Mouse (Mus musculus) neural tube, embryonic 12.5 days (tissue): ENCODE measurements at regions not wholly inside any gene's neighbourhood (a gene's known extent, or its start where the extent isn't known, plus 50 kb on each side); places are given as distances from the start of the nearest gene placed in this dataset.

Experiments
- ATAC-seq: fragments of 200-750 bp; cut with Nextera tagmentation; 2 replicates; pipeline ENCODE4 v1.8.0; 2017; ENCODE audit warnings: low read depth, mild to moderate bottlenecking, moderate TSS enrichment, moderate library complexity; ENCODE audit not compliant: low FRiP score
- H3K27ac ChIP-seq: fragments of 300-500 bp; sonication (generic); 2 replicates; pipeline ENCODE4 v1.5.1; 2016
- H3K27me3 ChIP-seq: fragments of 300-500 bp; sonication (generic); replicated peaks from 2 replicates; pipeline ENCODE4 v1.6.1; 2016; ENCODE audit warnings: mild to moderate bottlenecking
- H3K36me3 ChIP-seq: fragments of 300-500 bp; sonication (generic); 2 replicates; pipeline ENCODE4 v1.6.1; 2016; ENCODE audit warnings: mild to moderate bottlenecking
- H3K4me1 ChIP-seq: fragments of 300-500 bp; sonication (generic); 2 replicates; pipeline ENCODE4 v1.6.1; 2016
- H3K4me2 ChIP-seq: fragments of 300-500 bp; sonication (generic); replicated peaks from 2 replicates; pipeline ENCODE4 v1.6.1; 2016; ENCODE audit warnings: mild to moderate bottlenecking
- H3K4me3 ChIP-seq: fragments of 300-500 bp; sonication (generic); 2 replicates; pipeline ENCODE4 v1.5.1; 2016
- H3K9ac ChIP-seq: fragments of 300-500 bp; sonication (generic); 2 replicates; pipeline ENCODE4 v1.6.1; 2016; ENCODE audit warnings: mild to moderate bottlenecking
- H3K9me3 ChIP-seq: fragments of 300-500 bp; sonication (generic); 2 replicates; pipeline ENCODE4 v1.6.1; 2016; ENCODE audit warnings: mild to moderate bottlenecking
- WGBS: fragments of 180-500 bp; shearing (Covaris S2); methylation state at CpG from one replicate; pipeline ENCODE4 v1.1.7; 2016; 5-methylcytosine and 5-hydroxymethylcytosine counted together

GRCm38 (mm10) chr10:99959279-99959678 lies 56.2 kb upstream of the Kitl start:
- Histone ChIP-seq H3K27ac (no peak overlapping the region), H3K27me3 (no peaks in the 10 kb centered on the region), H3K36me3 (no peaks in the 10 kb centered on the region), H3K4me2 (no peak overlapping the region), H3K4me1 (no peaks in the 10 kb centered on the region), H3K4me3 (no peak overlapping the region), H3K9ac (no peak overlapping the region), H3K9me3 (no peaks in the 10 kb centered on the region)
- ATAC-seq, result no peak
- 86% methylated on average over 3 of the region's 3 CpGs for WGBS

- WGBS, result 79% methylated on average over 7 of the region's 7 CpGs
- Histone ChIP-seq H3K4me3 (no peak overlapping the region), H3K27ac (no peak overlapping the region), H3K4me2 (no peak overlapping the region), H3K4me1 (no peaks in the 10 kb centered on the region), H3K9me3 (no peaks in the 10 kb centered on the region), H3K27me3 (0 out of 2 replicates have a peak, but pooled peaks cover 7% of the 10 kb centered on the region), H3K9ac (no peak overlapping the region), H3K36me3 (no peaks in the 10 kb centered on the region)
- no peak for ATAC-seq
Observed at GRCm38 (mm10) chr10:99952486-99952885, 62.9 kb upstream of the Kitl start.

GRCm38 (mm10) chr10:99951718-99952117 lies 63.7 kb upstream of the Kitl start:
- Histone ChIP-seq H3K27me3 (0 out of 2 replicates have a peak, but pooled peaks cover 7% of the 10 kb centered on the region), H3K9ac (no peak overlapping the region), H3K4me2 (no peak overlapping the region), H3K4me3 (no peak overlapping the region), H3K27ac (no peak overlapping the region), H3K9me3 (no peaks in the 10 kb centered on the region), H3K4me1 (no peaks in the 10 kb centered on the region), H3K36me3 (no peaks in the 10 kb centered on the region)
- WGBS, result 83% methylated on average over 4 of the region's 4 CpGs
- ATAC-seq, result no peak

- Histone ChIP-seq H3K36me3 (no peaks in the 10 kb centered on the region), H3K9me3 (no peaks in the 10 kb centered on the region), H3K4me1 (no peaks in the 10 kb centered on the region), H3K27me3 (0 out of 2 replicates have a peak, but pooled peaks cover 7% of the 10 kb centered on the region), H3K9ac (no peak overlapping the region), H3K27ac (no peak overlapping the region), H3K4me2 (no peak overlapping the region), H3K4me3 (no peak overlapping the region)
- ATAC-seq, result no peak
- WGBS, result 84% methylated on average over 6 of the region's 6 CpGs
Observed at GRCm38 (mm10) chr10:99951316-99951715, 64.1 kb upstream of the Kitl start.

- WGBS, result 84% methylated on average over 3 of the region's 3 CpGs
- Histone ChIP-seq H3K9ac (no peak overlapping the region), H3K36me3 (no peaks in the 10 kb centered on the region), H3K9me3 (no peaks in the 10 kb centered on the region), H3K4me3 (no peak overlapping the region), H3K4me1 (no peaks in the 10 kb centered on the region), H3K4me2 (no peak overlapping the region), H3K27ac (no peak overlapping the region), H3K27me3 (0 out of 2 replicates have a peak, but pooled peaks cover 7% of the 10 kb centered on the region)
- ATAC-seq, result no peak
Observed at GRCm38 (mm10) chr10:99948740-99949139, 66.7 kb upstream of the Kitl start.

- Histone ChIP-seq H3K4me3 (no peak overlapping the region), H3K27me3 (0 out of 2 replicates have a peak, but pooled peaks cover 7% of the 10 kb centered on the region), H3K4me1 (no peaks in the 10 kb centered on the region), H3K27ac (no peak overlapping the region), H3K36me3 (no peaks in the 10 kb centered on the region), H3K9me3 (no peaks in the 10 kb centered on the region), H3K4me2 (no peak overlapping the region), H3K9ac (no peak overlapping the region)
- no peak for ATAC-seq
- WGBS, result 81% methylated on average over 3 of the region's 3 CpGs
Observed at GRCm38 (mm10) chr10:99945418-99945817, 70.0 kb upstream of the Kitl start.

GRCm38 (mm10) chr10:99941665-99942064 lies 73.8 kb upstream of the Kitl start:
- H3K27me3 ChIP-seq, result 0 out of 2 replicates have a peak, but pooled peaks cover 3% of the 10 kb centered on the region
- H3K36me3 ChIP-seq, result no peaks in the 10 kb centered on the region
- no peak overlapping the region for H3K4me3 ChIP-seq
- H3K27ac ChIP-seq, result no peak overlapping the region
- no peak overlapping the region for H3K9ac ChIP-seq
- no peak for ATAC-seq
- no peaks in the 10 kb centered on the region for H3K4me1 ChIP-seq
- 33% methylated on average over 11 of the region's 11 CpGs for WGBS
- H3K9me3 ChIP-seq, result no peaks in the 10 kb centered on the region
- no peak overlapping the region for H3K4me2 ChIP-seq

GRCm38 (mm10) chr10:99938901-99939300 lies 76.5 kb upstream of the Kitl start:
- 80% methylated on average over 6 of the region's 6 CpGs for WGBS
- Histone ChIP-seq H3K9me3 (no peaks in the 10 kb centered on the region), H3K4me3 (no peak overlapping the region), H3K27ac (no peak overlapping the region), H3K9ac (no peak overlapping the region), H3K4me1 (no peaks in the 10 kb centered on the region), H3K4me2 (no peak overlapping the region), H3K27me3 (0 out of 2 replicates have a peak, but pooled peaks cover 3% of the 10 kb centered on the region), H3K36me3 (no peaks in the 10 kb centered on the region)
- ATAC-seq, result no peak

GRCm38 (mm10) chr10:99937921-99938618 lies 77.4 kb upstream of the Kitl start:
- Histone ChIP-seq H3K9ac (no peak overlapping the region), H3K27me3 (0 out of 2 replicates have a peak, but pooled peaks cover 3% of the 10 kb centered on the region), H3K9me3 (no peaks in the 10 kb centered on the region), H3K36me3 (no peaks in the 10 kb centered on the region), H3K4me2 (no peak overlapping the region), H3K4me3 (no peak overlapping the region), H3K4me1 (no peaks in the 10 kb centered on the region), H3K27ac (no peak overlapping the region)
- 78% methylated on average over 1 of the region's 1 CpGs for WGBS
- ATAC-seq, result no peak

GRCm38 (mm10) chr10:99929191-99929590 lies 86.2 kb upstream of the Kitl start:
- Histone ChIP-seq H3K4me1 (no peaks in the 10 kb centered on the region), H3K4me3 (no peak overlapping the region), H3K9me3 (no peaks in the 10 kb centered on the region), H3K36me3 (no peaks in the 10 kb centered on the region), H3K4me2 (no peak overlapping the region), H3K27ac (no peak overlapping the region), H3K9ac (no peak overlapping the region), H3K27me3 (no peaks in the 10 kb centered on the region)
- 92% methylated on average over 6 of the region's 6 CpGs for WGBS
- ATAC-seq, result no peak

- no peaks in the 10 kb centered on the region for H3K27me3 ChIP-seq
- no peaks in the 10 kb centered on the region for H3K4me1 ChIP-seq
- H3K9me3 ChIP-seq, result no peaks in the 10 kb centered on the region
- no peak overlapping the region for H3K9ac ChIP-seq
- H3K4me2 ChIP-seq, result no peak overlapping the region
- ATAC-seq, result no peak
- no peak overlapping the region for H3K4me3 ChIP-seq
- no peaks in the 10 kb centered on the region for H3K36me3 ChIP-seq
- WGBS, result 94% methylated on average over 7 of the region's 7 CpGs
- H3K27ac ChIP-seq, result no peak overlapping the region
Observed at GRCm38 (mm10) chr10:99927913-99928312, 87.5 kb upstream of the Kitl start.

- no peaks in the 10 kb centered on the region for H3K27me3 ChIP-seq
- H3K9me3 ChIP-seq, result no peaks in the 10 kb centered on the region
- no peak for ATAC-seq
- 84% methylated on average over 8 of the region's 8 CpGs for WGBS
- H3K4me2 ChIP-seq, result no peak overlapping the region
- H3K27ac ChIP-seq, result no peak overlapping the region
- no peak overlapping the region for H3K4me3 ChIP-seq
- no peaks in the 10 kb centered on the region for H3K4me1 ChIP-seq
- no peaks in the 10 kb centered on the region for H3K36me3 ChIP-seq
- H3K9ac ChIP-seq, result no peak overlapping the region
Observed at GRCm38 (mm10) chr10:99926327-99926954, 89.0 kb upstream of the Kitl start.

GRCm38 (mm10) chr10:99924541-99924940 lies 90.9 kb upstream of the Kitl start:
- H3K4me3 ChIP-seq, result no peak overlapping the region
- WGBS, result 88% methylated on average over 3 of the region's 3 CpGs
- H3K4me2 ChIP-seq, result no peak overlapping the region
- no peaks in the 10 kb centered on the region for H3K27me3 ChIP-seq
- no peaks in the 10 kb centered on the region for H3K36me3 ChIP-seq
- H3K27ac ChIP-seq, result no peak overlapping the region
- H3K9ac ChIP-seq, result no peak overlapping the region
- no peaks in the 10 kb centered on the region for H3K4me1 ChIP-seq
- H3K9me3 ChIP-seq, result no peaks in the 10 kb centered on the region
- no peak for ATAC-seq
